Mouse (Mus musculus) forebrain, embryonic 15.5 days (tissue): ENCODE data around the gene Bhlhe40. TPM values are rescaled to one million over a fixed set of nuclear protein-coding genes. Genes with fewer than 3 reads are reported as not detected.

ENCODE experiments used
- ATAC-seq: fragments of 200-750 bp; cut with Nextera tagmentation; replicated peaks from 2 replicates; pipeline ENCODE4 v1.8.0; 2017; ENCODE audit warnings: mild to moderate bottlenecking, moderate TSS enrichment, moderate library complexity
- H3K27ac ChIP-seq: fragments of 300-500 bp; sonication (generic); replicated peaks from 2 replicates; pipeline ENCODE4 v1.5.1; 2015; ENCODE audit warnings: mild to moderate bottlenecking, inconsistent platforms
- H3K27me3 ChIP-seq: fragments of 300-500 bp; sonication (generic); 2 replicates; pipeline ENCODE4 v1.6.1; 2015; ENCODE audit warnings: inconsistent platforms
- H3K36me3 ChIP-seq: fragments of 300-500 bp; sonication (generic); 2 replicates; pipeline ENCODE4 v1.6.1; 2015; ENCODE audit warnings: mild to moderate bottlenecking, inconsistent platforms
- H3K4me1 ChIP-seq: fragments of 300-500 bp; sonication (generic); 2 replicates; pipeline ENCODE4 v1.6.1; 2015; ENCODE audit warnings: inconsistent platforms
- H3K4me2 ChIP-seq: fragments of 300-500 bp; sonication (generic); replicated peaks from 2 replicates; pipeline ENCODE4 v1.6.1; 2015; ENCODE audit warnings: mild to moderate bottlenecking, inconsistent platforms
- H3K4me3 ChIP-seq: fragments of 300-500 bp; sonication (generic); 2 replicates; pipeline ENCODE4 v1.5.1; 2015; ENCODE audit warnings: mild to moderate bottlenecking, inconsistent platforms
- H3K9ac ChIP-seq: fragments of 300-500 bp; sonication (generic); replicated peaks from 2 replicates; pipeline ENCODE4 v1.6.1; 2015; ENCODE audit warnings: mild to moderate bottlenecking, inconsistent platforms
- H3K9me3 ChIP-seq: fragments of 300-500 bp; sonication (generic); 2 replicates; pipeline ENCODE4 v1.6.1; 2016; ENCODE audit warnings: inconsistent platforms
- WGBS: fragments of 180-500 bp; shearing (Covaris S2); methylation state at CpG from one replicate; pipeline ENCODE4 v1.1.7; 2015; ENCODE audit warnings: mixed read lengths; 5-methylcytosine and 5-hydroxymethylcytosine counted together
- polyA plus RNA-seq: library from polyadenylated mRNA; unstranded; fragments of >200 nt; fragmentation: Nextera tagmentation; extraction: Ambion mirVana; gene quantifications from 2 replicates; pipeline ENCODE4 v1.2.1, GENCODE M21; 2015

Bhlhe40 gene
- polyA plus RNA-seq, 1 experiment from 2014 or later = 7.1 TPM

- 79% methylated on average over 7 of the region's 7 CpGs for WGBS
- Histone ChIP-seq H3K9ac (no peak overlapping the region), H3K27ac (no peak overlapping the region), H3K4me2 (no peak overlapping the region), H3K9me3 (no peaks in the 10 kb centered on the region), H3K36me3 (no peaks in the 10 kb centered on the region), H3K27me3 (no peaks in the 10 kb centered on the region), H3K4me3 (no peak overlapping the region), H3K4me1 (no peaks in the 10 kb centered on the region)
- no peak for ATAC-seq
Observed at GRCm38 (mm10) chr6:108680503-108680902, 20.1 kb downstream of the Bhlhe40 start.

DNA sequence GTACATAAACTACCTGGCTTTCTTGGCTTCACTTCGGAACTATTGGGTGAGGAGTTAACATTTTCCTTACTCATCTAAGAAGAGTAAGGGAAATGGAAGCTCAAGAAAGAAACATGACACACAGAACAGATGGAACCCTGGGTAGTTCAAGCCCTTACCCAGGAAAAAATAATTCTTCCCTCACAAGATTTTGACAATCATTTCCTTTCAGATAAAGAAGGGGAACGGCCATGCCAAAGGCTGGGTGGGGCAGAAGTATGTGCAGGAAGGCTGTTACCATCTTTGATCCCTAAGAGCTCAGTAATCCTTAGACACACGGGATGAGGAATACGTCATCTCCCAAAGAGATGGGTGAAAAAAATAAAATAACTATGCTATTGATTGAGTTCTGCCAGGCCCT, 20.7 kb downstream of the Bhlhe40 start:
- H3K9ac ChIP-seq = no peak overlapping the region
- no peak overlapping the region for H3K4me3 ChIP-seq
- H3K4me1 ChIP-seq = no peaks in the 10 kb centered on the region
- H3K27ac ChIP-seq = no peak overlapping the region
- H3K9me3 ChIP-seq = no peaks in the 10 kb centered on the region
- no peak for ATAC-seq
- WGBS = 94% methylated on average over 4 of the region's 4 CpGs
- H3K36me3 ChIP-seq = no peaks in the 10 kb centered on the region
- no peak overlapping the region for H3K4me2 ChIP-seq
- no peaks in the 10 kb centered on the region for H3K27me3 ChIP-seq

GRCm38 (mm10) chr6:108683140-108683539, 22.7 kb downstream of the Bhlhe40 start:
- ATAC-seq = no peak
- 83% methylated on average over 1 of the region's 1 CpGs for WGBS
- H3K27ac ChIP-seq = no peak overlapping the region
- no peaks in the 10 kb centered on the region for H3K36me3 ChIP-seq
- no peaks in the 10 kb centered on the region for H3K27me3 ChIP-seq
- no peak overlapping the region for H3K4me2 ChIP-seq
- H3K9me3 ChIP-seq = no peaks in the 10 kb centered on the region
- H3K4me3 ChIP-seq = no peak overlapping the region
- no peaks in the 10 kb centered on the region for H3K4me1 ChIP-seq
- H3K9ac ChIP-seq = no peak overlapping the region

DNA sequence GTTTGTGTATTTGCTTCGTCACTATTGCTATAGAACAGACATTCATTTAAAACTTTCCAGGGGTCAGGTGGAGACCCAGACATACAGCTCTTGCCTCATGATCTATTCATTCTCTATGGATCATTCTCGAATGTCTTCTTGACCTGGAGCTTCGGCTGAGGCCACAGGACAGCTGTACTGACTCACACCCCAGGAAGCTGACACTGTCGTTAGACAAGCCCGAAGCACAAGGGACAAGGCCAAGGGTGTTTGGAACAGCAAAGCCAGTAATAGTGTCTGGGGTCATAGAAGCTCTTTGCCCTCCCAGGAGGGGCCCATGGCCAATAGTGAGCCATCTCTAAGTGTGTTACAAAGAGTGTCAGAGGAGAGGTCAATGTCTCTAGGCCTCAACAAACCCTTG, 24.0 kb downstream of the Bhlhe40 start:
- Histone ChIP-seq H3K27ac (no peak overlapping the region), H3K4me2 (no peak overlapping the region), H3K27me3 (no peaks in the 10 kb centered on the region), H3K36me3 (no peaks in the 10 kb centered on the region), H3K9ac (no peak overlapping the region), H3K4me1 (no peaks in the 10 kb centered on the region), H3K4me3 (no peak overlapping the region), H3K9me3 (no peaks in the 10 kb centered on the region)
- ATAC-seq = no peak
- 78% methylated on average over 5 of the region's 5 CpGs for WGBS

DNA sequence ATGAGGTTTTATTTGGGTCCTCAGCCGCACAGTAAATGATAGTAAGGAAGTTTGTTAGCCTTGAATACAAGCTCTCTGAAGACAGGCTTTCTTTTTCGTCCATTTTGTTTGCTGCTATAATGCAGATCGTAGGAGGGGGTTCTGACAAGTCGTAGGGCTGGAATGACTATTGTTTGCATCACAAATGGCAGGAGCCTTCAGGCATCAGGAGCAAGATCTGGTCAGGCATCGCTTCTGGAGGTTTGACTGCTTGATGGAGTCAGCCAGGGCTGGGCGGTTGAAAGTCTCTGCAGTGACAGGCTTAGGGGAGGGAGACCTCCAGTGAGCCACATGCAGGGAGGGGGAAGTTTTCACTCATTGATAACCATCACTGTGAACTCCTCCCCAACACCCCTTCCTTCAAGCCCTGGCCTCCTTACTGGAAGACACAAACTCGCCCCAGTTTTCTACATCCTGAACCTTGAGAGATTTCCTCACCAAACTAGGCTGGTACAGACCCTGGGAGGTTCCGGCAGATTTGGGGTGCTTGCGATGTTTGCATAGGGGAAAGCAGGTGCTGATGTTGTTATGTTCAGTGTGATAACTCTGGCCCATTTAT, 25.4 kb downstream of the Bhlhe40 start:
- H3K4me3 ChIP-seq = no peak overlapping the region
- no peaks in the 10 kb centered on the region for H3K4me1 ChIP-seq
- H3K27me3 ChIP-seq = no peaks in the 10 kb centered on the region
- no peak for ATAC-seq
- H3K9ac ChIP-seq = no peak overlapping the region
- no peak overlapping the region for H3K27ac ChIP-seq
- H3K9me3 ChIP-seq = no peaks in the 10 kb centered on the region
- WGBS = 63% methylated on average over 9 of the region's 9 CpGs
- H3K4me2 ChIP-seq = no peak overlapping the region
- H3K36me3 ChIP-seq = no peaks in the 10 kb centered on the region

DNA sequence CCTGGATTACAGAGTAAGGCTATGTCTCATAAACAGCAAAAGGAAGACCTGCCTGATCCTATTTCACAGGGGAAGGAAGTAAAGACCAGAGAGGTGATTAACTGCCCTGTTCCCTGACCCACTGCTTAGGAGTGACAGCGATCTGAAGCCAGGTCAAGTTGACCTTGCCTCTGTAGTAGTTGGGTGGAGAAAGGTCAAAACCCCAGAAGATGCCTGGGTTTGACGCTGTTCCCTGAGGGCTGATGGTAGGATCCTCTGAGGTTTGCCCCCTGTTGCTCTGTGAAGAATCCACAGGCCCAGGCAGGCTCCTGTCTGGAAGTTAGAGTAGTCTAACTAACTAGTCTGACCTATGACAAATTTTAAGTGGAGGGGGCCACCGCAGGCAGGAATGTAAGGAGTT, 26.5 kb downstream of the Bhlhe40 start:
- no peak overlapping the region for H3K4me2 ChIP-seq
- H3K36me3 ChIP-seq = no peaks in the 10 kb centered on the region
- 94% methylated on average over 3 of the region's 3 CpGs for WGBS
- H3K4me1 ChIP-seq = no peaks in the 10 kb centered on the region
- no peak overlapping the region for H3K9ac ChIP-seq
- no peak overlapping the region for H3K4me3 ChIP-seq
- no peak overlapping the region for H3K27ac ChIP-seq
- no peaks in the 10 kb centered on the region for H3K9me3 ChIP-seq
- H3K27me3 ChIP-seq = no peaks in the 10 kb centered on the region
- no peak for ATAC-seq

DNA sequence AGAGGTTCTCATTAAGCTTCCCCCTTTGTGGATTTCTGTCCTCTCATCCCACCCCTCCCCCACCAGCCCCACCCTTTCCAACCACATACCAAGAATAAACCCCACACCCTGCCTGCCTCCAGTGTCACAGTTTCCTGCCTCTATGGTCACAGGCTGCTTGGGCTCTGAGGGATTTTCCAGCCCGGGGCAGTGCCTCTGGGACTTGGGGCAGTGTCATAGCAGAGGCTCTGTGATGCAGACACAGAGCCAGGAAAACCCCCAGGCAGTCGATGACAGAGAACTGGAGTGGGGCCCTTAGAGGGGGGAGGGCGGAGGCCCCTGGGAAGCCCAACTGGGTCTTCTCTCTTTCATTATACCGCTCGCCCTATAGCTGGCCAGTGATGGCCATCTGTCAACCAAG, 27.9 kb downstream of the Bhlhe40 start:
- no peaks in the 10 kb centered on the region for H3K9me3 ChIP-seq
- H3K4me2 ChIP-seq = no peak overlapping the region
- H3K36me3 ChIP-seq = no peaks in the 10 kb centered on the region
- 80% methylated on average over 5 of the region's 5 CpGs for WGBS
- ATAC-seq = no peak
- no peak overlapping the region for H3K9ac ChIP-seq
- no peaks in the 10 kb centered on the region for H3K4me1 ChIP-seq
- no peak overlapping the region for H3K4me3 ChIP-seq
- H3K27ac ChIP-seq = no peak overlapping the region
- no peaks in the 10 kb centered on the region for H3K27me3 ChIP-seq

DNA sequence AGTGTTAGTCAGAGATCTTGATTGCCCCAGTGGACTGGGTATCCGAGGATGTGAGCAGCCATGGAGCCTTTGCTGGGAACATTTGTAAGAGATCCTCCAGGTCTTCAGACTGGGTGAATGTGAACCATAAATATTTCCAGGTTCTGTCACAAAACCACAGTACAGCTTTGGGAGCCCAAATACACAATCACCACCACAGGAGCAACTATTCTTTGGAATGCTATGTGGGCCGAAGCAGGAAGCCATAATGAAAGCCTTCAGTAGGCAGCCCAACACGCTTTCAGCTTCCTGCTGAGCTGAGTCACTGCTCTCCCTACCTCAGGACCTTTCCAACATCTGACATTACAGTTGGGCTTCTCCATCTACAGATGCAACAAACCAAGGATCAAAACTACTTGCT, 32.6 kb downstream of the Bhlhe40 start:
- 82% methylated on average over 3 of the region's 3 CpGs for WGBS
- Histone ChIP-seq H3K36me3 (no peaks in the 10 kb centered on the region), H3K9me3 (no peaks in the 10 kb centered on the region), H3K27ac (no peak overlapping the region), H3K4me3 (no peak overlapping the region), H3K27me3 (no peaks in the 10 kb centered on the region), H3K9ac (no peak overlapping the region), H3K4me2 (no peak overlapping the region), H3K4me1 (no peaks in the 10 kb centered on the region)
- no peak for ATAC-seq

DNA sequence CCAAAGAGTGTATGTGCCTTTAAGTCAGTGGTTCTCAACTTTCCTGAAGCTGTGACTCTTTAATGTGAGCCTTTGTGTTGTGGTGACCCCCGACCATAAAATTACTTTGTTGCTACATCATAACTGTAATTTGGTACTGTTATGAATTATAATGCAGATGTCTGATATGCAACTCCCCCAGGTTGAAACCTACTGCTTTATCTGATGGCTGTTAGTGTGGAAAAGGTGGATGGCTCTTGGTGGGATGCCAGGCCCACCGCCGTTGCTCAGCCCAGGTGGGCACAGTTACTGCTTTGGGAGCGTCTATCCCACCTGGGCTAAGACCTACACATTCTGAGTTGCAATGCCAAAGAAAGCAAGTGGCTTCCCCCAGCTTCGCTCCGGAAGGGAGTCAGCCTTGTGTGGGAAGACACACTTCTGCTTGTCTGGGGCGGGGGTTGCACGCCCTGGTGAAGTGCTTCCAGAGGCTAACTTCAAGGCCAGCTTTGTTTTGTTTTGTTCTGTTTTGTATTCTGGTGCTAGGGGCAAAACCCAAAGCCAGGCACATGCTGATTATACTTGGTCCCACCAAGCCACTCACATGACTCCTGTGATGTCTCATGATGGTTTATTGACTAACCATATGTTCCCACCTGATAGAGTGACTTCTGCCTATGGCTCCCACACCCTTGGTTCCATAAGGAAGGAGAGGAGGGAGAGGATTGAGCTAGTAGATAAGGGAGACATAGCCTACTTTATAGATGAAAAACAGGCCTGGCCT, 34.7 kb downstream of the Bhlhe40 start:
- Histone ChIP-seq H3K36me3 (no peaks in the 10 kb centered on the region), H3K4me2 (no peak overlapping the region), H3K27me3 (no peaks in the 10 kb centered on the region), H3K9me3 (no peaks in the 10 kb centered on the region), H3K27ac (no peak overlapping the region), H3K4me3 (no peak overlapping the region), H3K4me1 (peaks cover 4% of the 10 kb centered on the region; the same call in 1 of the 2 replicates), H3K9ac (no peak overlapping the region)
- no peak for ATAC-seq
- 90% methylated on average over 8 of the region's 8 CpGs for WGBS

- H3K4me1 ChIP-seq = peaks cover 7% of the 10 kb centered on the region
- no peak overlapping the region for H3K9ac ChIP-seq
- ATAC-seq = no peak
- no peaks in the 10 kb centered on the region for H3K27me3 ChIP-seq
- H3K36me3 ChIP-seq = no peaks in the 10 kb centered on the region
- H3K9me3 ChIP-seq = no peaks in the 10 kb centered on the region
- no peak overlapping the region for H3K27ac ChIP-seq
- H3K4me2 ChIP-seq = no peak overlapping the region
- WGBS = 84% methylated on average over 11 of the region's 11 CpGs
- H3K4me3 ChIP-seq = no peak overlapping the region
Observed at GRCm38 (mm10) chr6:108695844-108696821, 35.7 kb downstream of the Bhlhe40 start.

- ATAC-seq = no peak
- no peaks in the 10 kb centered on the region for H3K36me3 ChIP-seq
- 96% methylated on average over 3 of the region's 3 CpGs for WGBS
Observed at GRCm38 (mm10) chr6:108696822-108697202, 36.4 kb downstream of the Bhlhe40 start.

DNA sequence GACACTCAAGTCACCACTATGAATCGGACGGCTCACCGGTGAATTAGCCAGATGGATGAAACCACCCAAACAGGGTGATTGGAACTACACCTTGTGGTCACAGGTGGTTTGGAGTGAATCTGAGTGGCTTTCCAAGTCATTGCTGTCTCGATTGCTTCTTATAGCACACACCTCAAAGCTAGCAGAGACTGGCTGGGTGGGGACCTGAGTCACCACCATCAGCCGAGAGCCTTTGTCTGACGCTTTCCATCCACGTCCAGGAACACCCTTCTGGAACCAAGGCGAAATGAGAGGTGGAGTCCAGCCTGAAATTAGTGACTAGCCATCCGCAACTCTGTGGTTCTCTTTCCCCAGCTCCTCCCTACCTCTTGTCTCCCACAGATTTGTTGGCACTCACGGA, 36.9 kb downstream of the Bhlhe40 start:
- H3K4me2 ChIP-seq = no peak overlapping the region
- H3K9me3 ChIP-seq = no peaks in the 10 kb centered on the region
- peaks cover 7% of the 10 kb centered on the region for H3K4me1 ChIP-seq
- ATAC-seq = no peak
- no peaks in the 10 kb centered on the region for H3K36me3 ChIP-seq
- no peak overlapping the region for H3K27ac ChIP-seq
- H3K9ac ChIP-seq = no peak overlapping the region
- no peaks in the 10 kb centered on the region for H3K27me3 ChIP-seq
- no peak overlapping the region for H3K4me3 ChIP-seq
- WGBS = 92% methylated on average over 10 of the region's 10 CpGs

More at GRCm38 (mm10) chr6:108696822-108697202, 36.4 kb downstream of the Bhlhe40 start:
- Histone ChIP-seq H3K27me3 (no peaks in the 10 kb centered on the region), H3K4me2 (no peak overlapping the region), H3K27ac (no peak overlapping the region), H3K9me3 (no peaks in the 10 kb centered on the region), H3K9ac (no peak overlapping the region), H3K4me1 (peaks cover 7% of the 10 kb centered on the region), H3K4me3 (no peak overlapping the region)
